In genomic region chr12:72820940-72821431, GRCm38 (mm10) we compare ENCODE assay signal across 7 mouse cellular contexts.
DNase-seq lines count a peak whose midpoint lies in the region; ATAC-seq and TF ChIP-seq lines count a peak whose summit lies in the region.

No protein-coding gene starts in this region.

- H3K9me3 ChIP-seq in embryonic facial prominence, embryonic 12.5 days, result no peaks in the 10 kb centered on the region
- no peaks in the 10 kb centered on the region for H3K9me3 ChIP-seq in heart, postnatal 0 days (replicated peaks; ENCODE audit: control insufficient read depth, low read length)

- intact Hi-C loops in left cerebral cortex, postnatal 14 days (cut with DNase I), result no loop called here

- peak overlapping the region; percentile 53 for H3K4me2 ChIP-seq in embryonic facial prominence, embryonic 12.5 days (replicated peaks)
- peak overlapping the region; percentile 65 for H3K4me2 ChIP-seq in heart, postnatal 0 days (ENCODE audit: low read depth, low read length)

- DNase-seq in CD8-positive naive resting alpha-beta T cell, adult 2 months (ENCODE audit: low read depth in 2 of 2, low spot score in 2 of 2), result peak; percentile 10 to 18
- DNase-seq in heart, postnatal 0 days (ENCODE audit: low spot score), result peak; percentile 41
- DNase-seq in left cerebral cortex, postnatal 14 days (ENCODE audit: low spot score in 2 of 2), result peak; percentile 12 to 17
- peak; percentile 7 for DNase-seq in skeletal muscle tissue, adult 2 months (ENCODE audit: low read depth, low spot score)

- peak overlapping the region; percentile 30 for H3K4me3 ChIP-seq in C2C12 (ENCODE audit: insufficient read depth, poor library complexity, severe bottlenecking)
- H3K4me3 ChIP-seq in embryonic facial prominence, embryonic 12.5 days, result peak overlapping the region; percentile 31
- H3K4me3 ChIP-seq in heart, postnatal 0 days (ENCODE audit: low read depth, low read length), result peak overlapping the region; percentile 47
- H3K4me3 ChIP-seq in macrophage (ENCODE audit: inconsistent target), result peak overlapping the region; percentile 8; the same call in 1 of the 2 replicates

- TF ChIP-seq CTCF in C2C12 (IDR thresholded peaks at IDR 0.05; ENCODE audit: control insufficient read depth, insufficient read depth, insufficient read length), result no peak
- no peak for TF ChIP-seq CTCF in heart, postnatal 0 days (IDR thresholded peaks at IDR 0.05; ENCODE audit: low read depth)

- 0 out of 2 replicates have a peak, but pooled peaks cover 8% of the 10 kb centered on the region for H3K4me1 ChIP-seq in embryonic facial prominence, embryonic 12.5 days
- peaks cover 10% of the 10 kb centered on the region; the same call in 1 of the 2 replicates for H3K4me1 ChIP-seq in heart, postnatal 0 days (ENCODE audit: control insufficient read depth, insufficient read depth)

- no peaks in the 10 kb centered on the region for H3K79me3 ChIP-seq in C2C12 (ENCODE audit: low read depth)

- TF ChIP-seq EP300 in heart, postnatal 0 days (IDR thresholded peaks at IDR 0.05; ENCODE audit: low read depth), result no peak

- peak overlapping the region; percentile 64 for H3K27ac ChIP-seq in embryonic facial prominence, embryonic 12.5 days
- H3K27ac ChIP-seq in heart, postnatal 0 days (ENCODE audit: low read depth), result peak overlapping the region; percentile 49
- H3K27ac ChIP-seq in macrophage, result no peak overlapping the region

- H3K27me3 ChIP-seq in C2C12 (ENCODE audit: control insufficient read depth, insufficient read depth, insufficient read length), result no peaks in the 10 kb centered on the region
- H3K27me3 ChIP-seq in embryonic facial prominence, embryonic 12.5 days, result peaks cover 4% of the 10 kb centered on the region; the same call in 1 of the 2 replicates
- H3K27me3 ChIP-seq in heart, postnatal 0 days (ENCODE audit: control insufficient read depth, insufficient read depth, low read length), result peaks cover 10% of the 10 kb centered on the region; the same call in 1 of the 2 replicates

- H3K79me2 ChIP-seq in C2C12 (ENCODE audit: control insufficient read depth, insufficient read depth) (no peaks in the 10 kb centered on the region), macrophage (ENCODE audit: inconsistent target) (no peaks in the 10 kb centered on the region)

- H3ac ChIP-seq in C2C12 (ENCODE audit: control insufficient read depth, insufficient read length, low read depth), result peak overlapping the region; percentile 59

- no peaks in the 10 kb centered on the region for H3K36me3 ChIP-seq in C2C12 (ENCODE audit: control insufficient read depth, insufficient read depth)
- H3K36me3 ChIP-seq in embryonic facial prominence, embryonic 12.5 days, result no peaks in the 10 kb centered on the region
- H3K36me3 ChIP-seq in heart, postnatal 0 days (replicated peaks; ENCODE audit: control insufficient read depth, insufficient read depth, low read length), result no peaks in the 10 kb centered on the region
- no peaks in the 10 kb centered on the region for H3K36me3 ChIP-seq in macrophage (ENCODE audit: inconsistent target)

- ATAC-seq in embryonic facial prominence, embryonic 12.5 days (ENCODE audit: insufficient number of reproducible peaks, insufficient read depth, low FRiP score, low TSS enrichment), result peak; percentile 90
- ATAC-seq in heart, postnatal 0 days (ENCODE audit: insufficient read depth, low read depth), result peak; percentile 82

- 2% methylated on average over 24 of the region's 24 CpGs for WGBS in embryonic facial prominence, embryonic 12.5 days
- 3% methylated on average over 24 of the region's 24 CpGs for WGBS in heart, postnatal 0 days
- whole genome bisulfite sequencing in macrophage (ENCODE audit: missing documents), result 3% methylated on average over 24 of the region's 24 CpGs

- H3K9ac ChIP-seq in embryonic facial prominence, embryonic 12.5 days, result peak overlapping the region; percentile 28
- peak overlapping the region; percentile 38 for H3K9ac ChIP-seq in heart, postnatal 0 days (replicated peaks; ENCODE audit: low read depth, low read length)

TF ChIP-seq in C2C12, 6 proteins besides CTCF, POLR2A, EP300 and RAD21:
- TF ChIP-seq MYOD1 (IDR thresholded peaks at IDR 0.05; ENCODE audit: control insufficient read depth, insufficient read length, low read depth) (peak; percentile 29), CEBPB (IDR thresholded peaks at IDR 0.05; ENCODE audit: low read depth) (no peak)
